Mouse (Mus musculus): ENCODE results near the gene Plbd1. TPM values are rescaled to one million over a fixed set of nuclear protein-coding genes. Genes with fewer than 3 reads are reported as not detected.
A peak's percentile ranks its signal among the peaks of the same experiment; 100 is the strongest.

Gene Plbd1
- total and polyA plus RNA-seq, 2 experiments from 2014 or later, result 11.9 to 13.3 TPM

DNA sequence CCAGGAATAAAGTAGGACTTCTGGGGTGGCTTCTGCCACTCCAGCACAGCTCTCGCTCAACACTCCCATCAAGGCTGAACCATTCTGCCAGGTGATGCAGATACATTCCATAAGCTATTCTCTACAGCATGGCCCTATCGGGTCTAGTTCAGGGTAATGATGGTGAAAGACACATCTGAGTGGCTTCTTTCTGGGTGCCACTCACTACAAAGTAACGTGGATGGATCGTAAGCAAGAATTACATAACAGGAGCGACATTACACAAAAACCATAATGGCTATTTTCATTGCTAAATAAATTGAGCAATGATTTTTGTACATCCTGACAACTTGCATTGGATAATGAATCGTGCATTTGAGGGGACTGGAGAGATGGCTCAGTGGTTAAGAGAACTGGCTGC, 13.2 kb upstream of the Plbd1 start:
- H3K27ac ChIP-seq (ENCODE audit: low read depth), result no peak overlapping the region
- ATAC-seq (ENCODE audit: insufficient read depth, low read depth), result no peak
- 90% methylated on average over 6 of the region's 6 CpGs for WGBS
- H3K9ac ChIP-seq (replicated peaks; ENCODE audit: low read depth, low read length), result no peak overlapping the region
- DNase-seq (ENCODE audit: low spot score), result no peak
- no peak overlapping the region for H3K4me3 ChIP-seq (ENCODE audit: low read depth, low read length)
- no peaks in the 10 kb centered on the region for H3K36me3 ChIP-seq (replicated peaks; ENCODE audit: control insufficient read depth, insufficient read depth, low read length)
- H3K4me1 ChIP-seq (ENCODE audit: control insufficient read depth, insufficient read depth), result peaks cover 5% of the 10 kb centered on the region; the same call in 1 of the 2 replicates
- TF ChIP-seq EP300 (IDR thresholded peaks at IDR 0.05; ENCODE audit: low read depth) (no peak), CTCF (IDR thresholded peaks at IDR 0.05; ENCODE audit: low read depth) (no peak)
- no peaks in the 10 kb centered on the region for H3K27me3 ChIP-seq (ENCODE audit: control insufficient read depth, insufficient read depth, low read length)
- no peaks in the 10 kb centered on the region for H3K9me3 ChIP-seq (replicated peaks; ENCODE audit: control insufficient read depth, low read length)
- H3K4me2 ChIP-seq (ENCODE audit: low read depth, low read length), result no peak overlapping the region

DNA sequence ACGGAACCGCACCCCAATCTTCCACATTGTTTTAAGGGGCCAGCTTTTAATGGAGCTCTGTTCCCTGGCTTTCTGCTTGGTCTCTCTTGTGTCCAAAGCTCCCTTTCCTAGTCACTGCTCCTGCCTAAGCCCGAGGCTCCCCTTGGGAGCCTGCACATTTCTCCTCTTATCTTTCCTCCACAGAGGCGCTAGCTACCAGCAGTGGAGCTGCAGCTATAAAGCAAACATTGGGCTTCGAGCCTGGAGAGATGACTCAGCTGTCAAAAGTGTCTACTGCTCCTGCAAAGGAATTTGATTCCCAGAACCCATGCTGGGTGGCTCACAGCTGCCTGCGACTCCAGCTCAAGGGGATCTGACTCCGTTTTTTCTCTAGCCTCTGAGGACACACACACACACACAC, 10.7 kb upstream of the Plbd1 start:
- H3K4me3 ChIP-seq (ENCODE audit: low read depth, low read length), result no peak overlapping the region
- H3K9ac ChIP-seq (replicated peaks; ENCODE audit: low read depth, low read length), result no peak overlapping the region
- TF ChIP-seq CTCF (IDR thresholded peaks at IDR 0.05; ENCODE audit: low read depth), result no peak; the same call in 1 of the 2 replicates
- TF ChIP-seq EP300 (IDR thresholded peaks at IDR 0.05; ENCODE audit: low read depth), result no peak
- peaks cover 5% of the 10 kb centered on the region; the same call in 1 of the 2 replicates for H3K4me1 ChIP-seq (ENCODE audit: control insufficient read depth, insufficient read depth)
- peak; percentile 89 for ATAC-seq (ENCODE audit: insufficient read depth, low read depth)
- H3K27ac ChIP-seq (ENCODE audit: low read depth), result peak overlapping the region; percentile 68
- WGBS, result 22% methylated on average over 7 of the region's 7 CpGs
- H3K36me3 ChIP-seq (replicated peaks; ENCODE audit: control insufficient read depth, insufficient read depth, low read length), result no peaks in the 10 kb centered on the region
- no peaks in the 10 kb centered on the region for H3K27me3 ChIP-seq (ENCODE audit: control insufficient read depth, insufficient read depth, low read length)
- H3K9me3 ChIP-seq (replicated peaks; ENCODE audit: control insufficient read depth, low read length), result no peaks in the 10 kb centered on the region
- peak; percentile 85 for DNase-seq (ENCODE audit: low spot score)
- H3K4me2 ChIP-seq (ENCODE audit: low read depth, low read length), result peak overlapping the region; percentile 26; the same call in 1 of the 2 replicates

DNA sequence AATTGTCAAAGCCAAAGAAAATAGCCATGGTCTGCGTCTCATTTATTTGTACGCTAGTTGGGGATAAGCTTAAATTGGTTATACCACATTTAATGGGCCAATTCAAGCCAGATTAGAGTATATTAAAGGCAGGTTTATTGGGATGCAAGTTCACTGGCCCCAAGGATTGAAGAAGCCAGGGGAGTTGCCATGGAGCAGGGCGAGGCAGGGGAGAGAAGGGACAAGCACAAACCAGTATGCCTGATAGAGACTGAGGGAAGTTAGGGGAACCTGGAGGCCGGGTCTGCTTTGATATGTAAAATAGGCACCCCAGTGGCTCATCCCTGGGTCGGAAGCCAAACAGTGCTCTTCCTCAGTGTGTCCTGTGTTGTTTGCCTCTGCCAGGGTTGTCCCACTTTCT, 7.5 kb upstream of the Plbd1 start:
- DNase-seq (ENCODE audit: low spot score) (no peak), ATAC-seq (ENCODE audit: insufficient read depth, low read depth) (no peak)
- Histone ChIP-seq H3K4me3 (ENCODE audit: low read depth, low read length) (no peak overlapping the region), H3K9ac (replicated peaks; ENCODE audit: low read depth, low read length) (no peak overlapping the region), H3K4me2 (ENCODE audit: low read depth, low read length) (no peak overlapping the region), H3K27ac (ENCODE audit: low read depth) (no peak overlapping the region), H3K9me3 (replicated peaks; ENCODE audit: control insufficient read depth, low read length) (no peaks in the 10 kb centered on the region), H3K36me3 (replicated peaks; ENCODE audit: control insufficient read depth, insufficient read depth, low read length) (no peaks in the 10 kb centered on the region), H3K27me3 (ENCODE audit: control insufficient read depth, insufficient read depth, low read length) (no peaks in the 10 kb centered on the region), H3K4me1 (ENCODE audit: control insufficient read depth, insufficient read depth) (peaks cover 5% of the 10 kb centered on the region; the same call in 1 of the 2 replicates)
- WGBS, result 87% methylated on average over 5 of the region's 5 CpGs
- TF ChIP-seq EP300 (IDR thresholded peaks at IDR 0.05; ENCODE audit: low read depth) (no peak), CTCF (IDR thresholded peaks at IDR 0.05; ENCODE audit: low read depth) (no peak)

GRCm38 (mm10) chr6:136668266-136668986, 6.7 kb upstream of the Plbd1 start:
- Histone ChIP-seq H3K27ac (ENCODE audit: low read depth) (no peak overlapping the region), H3K4me2 (ENCODE audit: low read depth, low read length) (no peak overlapping the region), H3K4me1 (ENCODE audit: control insufficient read depth, insufficient read depth) (peaks cover 5% of the 10 kb centered on the region; the same call in 1 of the 2 replicates), H3K9ac (replicated peaks; ENCODE audit: low read depth, low read length) (no peak overlapping the region), H3K27me3 (ENCODE audit: control insufficient read depth, insufficient read depth, low read length) (0 out of 2 replicates have a peak, but pooled peaks cover 5% of the 10 kb centered on the region), H3K4me3 (ENCODE audit: low read depth, low read length) (no peak overlapping the region), H3K9me3 (replicated peaks; ENCODE audit: control insufficient read depth, low read length) (no peaks in the 10 kb centered on the region), H3K36me3 (replicated peaks; ENCODE audit: control insufficient read depth, insufficient read depth, low read length) (no peaks in the 10 kb centered on the region)
- WGBS, result 32% methylated on average over 14 of the region's 14 CpGs
- ATAC-seq (ENCODE audit: insufficient read depth, low read depth), result peak; percentile 56
- no peak for DNase-seq (ENCODE audit: low spot score)
- TF ChIP-seq CTCF (IDR thresholded peaks at IDR 0.05; ENCODE audit: low read depth) (no peak), EP300 (IDR thresholded peaks at IDR 0.05; ENCODE audit: low read depth) (no peak)

- Histone ChIP-seq H3K4me3 (ENCODE audit: low read depth, low read length) (no peak overlapping the region), H3K27me3 (ENCODE audit: control insufficient read depth, insufficient read depth, low read length) (0 out of 2 replicates have a peak, but pooled peaks cover 11% of the 10 kb centered on the region), H3K4me1 (ENCODE audit: control insufficient read depth, insufficient read depth) (no peaks in the 10 kb centered on the region), H3K27ac (ENCODE audit: low read depth) (no peak overlapping the region), H3K4me2 (ENCODE audit: low read depth, low read length) (peak overlapping the region; percentile 54; the same call in 1 of the 2 replicates), H3K36me3 (replicated peaks; ENCODE audit: control insufficient read depth, insufficient read depth, low read length) (no peaks in the 10 kb centered on the region), H3K9me3 (replicated peaks; ENCODE audit: control insufficient read depth, low read length) (no peaks in the 10 kb centered on the region), H3K9ac (replicated peaks; ENCODE audit: low read depth, low read length) (peak overlapping the region; percentile 45; the same call in 1 of the 2 replicates)
- ATAC-seq (ENCODE audit: insufficient read depth, low read depth) (no peak), DNase-seq (ENCODE audit: low spot score) (no peak)
- 52% methylated on average over 11 of the region's 11 CpGs for WGBS
- TF ChIP-seq EP300 (IDR thresholded peaks at IDR 0.05; ENCODE audit: low read depth) (no peak), CTCF (IDR thresholded peaks at IDR 0.05; ENCODE audit: low read depth) (no peak)
Measured at GRCm38 (mm10) chr6:136662063-136662462, 335 bp upstream of the Plbd1 start.

All from heart, postnatal 0 days (tissue).